In genomic region chr1:75179334-75180104, GRCm38 (mm10) we compare ENCODE assay signal across 8 mouse cellular contexts. TPM values are rescaled to one million over a fixed set of nuclear protein-coding genes. Genes with fewer than 3 reads are reported as not detected.
A peak's percentile ranks its signal among the peaks of the same experiment; 100 is the strongest.
DNase-seq lines count a peak whose midpoint lies in the region; ATAC-seq and TF ChIP-seq lines count a peak whose summit lies in the region.

No protein-coding gene starts in this region.

- no peaks in the 10 kb centered on the region for H3K79me3 ChIP-seq in C2C12 (ENCODE audit: low read depth)

- DNase-seq in MEL-GATA-1-ER (ENCODE audit: extremely low read depth, low read depth) = peak; percentile 87
- peak; percentile 90 to 92 for DNase-seq in cerebellum, postnatal 14 days
- DNase-seq in frontal cortex, postnatal 36 days (ENCODE audit: low spot score in 2 of 2) = peak; percentile 24 to 26
- DNase-seq in hindbrain, postnatal 0 days (ENCODE audit: low spot score) = peak; percentile 80
- peak; percentile 95 for DNase-seq in left cerebral cortex, postnatal 4 days
- DNase-seq in yolk sac, embryonic 10.5 days (ENCODE audit: low spot score) = no peak

- intact Hi-C loops in left cerebral cortex, postnatal 4 days (cut with DNase I) = no loop called here

- H3K9ac ChIP-seq in hindbrain, postnatal 0 days (replicated peaks; ENCODE audit: low read length) = peak overlapping the region; percentile 53
- H3K9ac ChIP-seq in midbrain, embryonic 15.5 days = peak overlapping the region; percentile 51

- H3K79me2 ChIP-seq in C2C12 (ENCODE audit: control insufficient read depth, insufficient read depth) = peaks cover 15% of the 10 kb centered on the region

- peaks cover 10% of the 10 kb centered on the region for H3K4me1 ChIP-seq in hindbrain, postnatal 0 days (ENCODE audit: insufficient read depth, low read length)
- peaks cover 27% of the 10 kb centered on the region for H3K4me1 ChIP-seq in midbrain, embryonic 15.5 days

- peak; percentile 69 for ATAC-seq in hindbrain, postnatal 0 days
- ATAC-seq in midbrain, embryonic 15.5 days (replicated peaks) = peak; percentile 49

- H3K27ac ChIP-seq in hindbrain, postnatal 0 days = peak overlapping the region; percentile 69
- H3K27ac ChIP-seq in midbrain, embryonic 15.5 days = peak overlapping the region; percentile 50; the same call in 1 of the 2 replicates

- H3ac ChIP-seq in C2C12 (ENCODE audit: control insufficient read depth, insufficient read length, low read depth) = peak overlapping the region; percentile 56

- H3K4me2 ChIP-seq in hindbrain, postnatal 0 days (ENCODE audit: low read depth, low read length) = peak overlapping the region; percentile 93
- H3K4me2 ChIP-seq in midbrain, embryonic 15.5 days = peak overlapping the region; percentile 97

- peak overlapping the region; percentile 41 for H3K4me3 ChIP-seq in C2C12 (ENCODE audit: insufficient read depth, poor library complexity, severe bottlenecking)
- peak overlapping the region; percentile 50 for H3K4me3 ChIP-seq in hindbrain, postnatal 0 days (ENCODE audit: low read length)
- peak overlapping the region; percentile 55 for H3K4me3 ChIP-seq in midbrain, embryonic 15.5 days

- no peak for TF ChIP-seq CTCF in C2C12 (IDR thresholded peaks at IDR 0.05; ENCODE audit: control insufficient read depth, insufficient read depth, insufficient read length)
- TF ChIP-seq CTCF in hindbrain, postnatal 0 days (IDR thresholded peaks at IDR 0.05; ENCODE audit: low read depth) = no peak

- H3K27me3 ChIP-seq in C2C12 (ENCODE audit: control insufficient read depth, insufficient read depth, insufficient read length) = no peaks in the 10 kb centered on the region
- no peaks in the 10 kb centered on the region for H3K27me3 ChIP-seq in hindbrain, postnatal 0 days (ENCODE audit: insufficient read depth, low read length)
- no peaks in the 10 kb centered on the region for H3K27me3 ChIP-seq in midbrain, embryonic 15.5 days (replicated peaks)

- H3K9me3 ChIP-seq in hindbrain, postnatal 0 days (ENCODE audit: low read length) = no peaks in the 10 kb centered on the region
- H3K9me3 ChIP-seq in midbrain, embryonic 15.5 days = no peaks in the 10 kb centered on the region

- WGBS in hindbrain, postnatal 0 days = 4% methylated on average over 23 of the region's 23 CpGs
- 7% methylated on average over 23 of the region's 23 CpGs for whole genome bisulfite sequencing in midbrain, embryonic 15.5 days

- peaks cover 16% of the 10 kb centered on the region for H3K36me3 ChIP-seq in C2C12 (ENCODE audit: control insufficient read depth, insufficient read depth)
- peaks cover 35% of the 10 kb centered on the region for H3K36me3 ChIP-seq in hindbrain, postnatal 0 days (ENCODE audit: insufficient read depth, low read length)
- H3K36me3 ChIP-seq in midbrain, embryonic 15.5 days (replicated peaks) = peaks cover 47% of the 10 kb centered on the region

TF ChIP-seq in C2C12, 6 proteins besides CTCF, POLR2A, EP300 and RAD21:
- TF ChIP-seq MAX (IDR thresholded peaks at IDR 0.05) (no peak), FOSL1 (IDR thresholded peaks at IDR 0.05; ENCODE audit: insufficient read depth, low read length, poor library complexity, severe bottlenecking) (peak; percentile 31), MYOD1 (IDR thresholded peaks at IDR 0.05; ENCODE audit: control insufficient read depth, insufficient read length, low read depth) (peak; percentile 45)

RNA-seq across cellular contexts. Expression of gene Abcb6, which starts 0.7 kb away (rescaled TPM):
- 34.9 TPM for polyA plus RNA-seq in C2C12 (2012; fragmentation: generic; extraction: Trizol)
- total RNA-seq in hindbrain, postnatal 0 days (2014; rRNA removed) = 51.5 and 52.0 TPM in 2 replicates
- 40.4 and 45.9 TPM in 2 replicates for polyA plus RNA-seq in hindbrain, postnatal 0 days (2015; fragmentation: Nextera tagmentation; extraction: Ambion mirVana)
- 10 to 100 TPM; 47.4 to 48.1 TPM for total RNA-seq in left cerebral cortex, postnatal 4 days (2021)
- 45.7 and 46.0 TPM in 2 replicates for polyA plus RNA-seq in midbrain, embryonic 15.5 days (2015; fragmentation: Nextera tagmentation; extraction: Ambion mirVana)

RNA-seq across cellular contexts. Expression of gene Zfand2b, which starts 11.1 kb away (rescaled TPM):
- polyA plus RNA-seq in C2C12 (2012; fragmentation: generic; extraction: Trizol) = 23.6 TPM
- total RNA-seq in hindbrain, postnatal 0 days (2014; rRNA removed) = 35.9 and 49.5 TPM in 2 replicates
- polyA plus RNA-seq in hindbrain, postnatal 0 days (2015; fragmentation: Nextera tagmentation; extraction: Ambion mirVana) = 45.0 and 47.3 TPM in 2 replicates
- total RNA-seq in left cerebral cortex, postnatal 4 days (2021) = 10 to 100 TPM; 19.2 to 21.4 TPM
- 38.3 and 41.1 TPM in 2 replicates for polyA plus RNA-seq in midbrain, embryonic 15.5 days (2015; fragmentation: Nextera tagmentation; extraction: Ambion mirVana)

RNA-seq across cellular contexts. Expression of gene Ankzf1, which starts 12.4 kb away (rescaled TPM):
- 4.0 TPM for polyA plus RNA-seq in C2C12 (2012; fragmentation: generic; extraction: Trizol)
- total RNA-seq in hindbrain, postnatal 0 days (2014; rRNA removed) = 17.9 and 30.2 TPM in 2 replicates
- 14.1 and 17.0 TPM in 2 replicates for polyA plus RNA-seq in hindbrain, postnatal 0 days (2015; fragmentation: Nextera tagmentation; extraction: Ambion mirVana)
- total RNA-seq in left cerebral cortex, postnatal 4 days (2021) = 10 to 100 TPM; 12.7 to 18.1 TPM
- 27.6 and 27.7 TPM in 2 replicates for polyA plus RNA-seq in midbrain, embryonic 15.5 days (2015; fragmentation: Nextera tagmentation; extraction: Ambion mirVana)

RNA-seq across cellular contexts. Expression of gene Atg9a, which starts 12.5 kb away (rescaled TPM):
- polyA plus RNA-seq in C2C12 (2012; fragmentation: generic; extraction: Trizol) = 16.8 TPM
- total RNA-seq in hindbrain, postnatal 0 days (2014; rRNA removed) = 132 and 155 TPM in 2 replicates
- 60.3 and 62.8 TPM in 2 replicates for polyA plus RNA-seq in hindbrain, postnatal 0 days (2015; fragmentation: Nextera tagmentation; extraction: Ambion mirVana)
- total RNA-seq in left cerebral cortex, postnatal 4 days (2021) = 10 to 100 TPM; 62.7 to 75.7 TPM
- polyA plus RNA-seq in midbrain, embryonic 15.5 days (2015; fragmentation: Nextera tagmentation; extraction: Ambion mirVana) = 59.2 and 63.3 TPM in 2 replicates

RNA-seq across cellular contexts. Expression of gene Glb1l, which starts 31.1 kb away (rescaled TPM):
- polyA plus RNA-seq in C2C12 (2012; fragmentation: generic; extraction: Trizol) = 1.3 TPM
- total RNA-seq in hindbrain, postnatal 0 days (2014; rRNA removed) = 14.8 and 15.3 TPM in 2 replicates
- 15.5 TPM in 2 replicates for polyA plus RNA-seq in hindbrain, postnatal 0 days (2015; fragmentation: Nextera tagmentation; extraction: Ambion mirVana)
- 10 to 100 TPM; 24.3 to 25.3 TPM for total RNA-seq in left cerebral cortex, postnatal 4 days (2021)
- polyA plus RNA-seq in midbrain, embryonic 15.5 days (2015; fragmentation: Nextera tagmentation; extraction: Ambion mirVana) = 21.8 and 24.0 TPM in 2 replicates
